Mouse (Mus musculus): Measurements from ENCODE around the gene Tekt2. TPM values are rescaled to one million over a fixed set of nuclear protein-coding genes. Genes with fewer than 3 reads are reported as not detected.

The Tekt2 gene
- polyA plus RNA-seq, 1 experiment, result 0.58 TPM

GRCm38 (mm10) chr4:126277906-126278564 is 47.5 kb downstream of the Tekt2 start:
- WGBS, result 14% methylated on average over 13 of the region's 13 CpGs
- DNase-seq (ENCODE audit: low read depth, low spot score), result no peak

DNA sequence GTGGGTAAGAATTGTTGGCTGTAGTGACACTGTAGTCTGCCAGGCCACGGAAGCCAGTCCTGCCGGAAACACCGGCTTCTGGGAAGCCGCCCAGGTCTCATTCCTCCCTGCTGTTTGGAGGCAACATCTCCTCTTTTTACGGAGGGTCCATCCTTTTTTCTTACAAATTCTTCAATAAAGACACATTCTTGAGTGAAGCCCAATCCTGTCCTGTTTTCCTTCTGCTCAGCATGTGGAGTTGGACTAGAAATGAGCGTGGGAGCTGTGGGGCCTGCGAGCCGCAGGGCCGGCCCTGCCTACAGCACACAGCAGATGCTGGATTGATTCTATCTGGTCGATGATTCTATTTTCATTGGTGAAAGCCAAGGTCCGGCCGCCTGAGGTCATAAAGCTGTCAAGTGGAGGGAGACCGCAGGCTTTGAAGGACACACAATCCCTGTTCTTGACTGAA is 49.8 kb downstream of the Tekt2 start:
- 77% methylated on average over 13 of the region's 13 CpGs for WGBS
- DNase-seq (ENCODE audit: low read depth, low spot score), result no peak

DNA sequence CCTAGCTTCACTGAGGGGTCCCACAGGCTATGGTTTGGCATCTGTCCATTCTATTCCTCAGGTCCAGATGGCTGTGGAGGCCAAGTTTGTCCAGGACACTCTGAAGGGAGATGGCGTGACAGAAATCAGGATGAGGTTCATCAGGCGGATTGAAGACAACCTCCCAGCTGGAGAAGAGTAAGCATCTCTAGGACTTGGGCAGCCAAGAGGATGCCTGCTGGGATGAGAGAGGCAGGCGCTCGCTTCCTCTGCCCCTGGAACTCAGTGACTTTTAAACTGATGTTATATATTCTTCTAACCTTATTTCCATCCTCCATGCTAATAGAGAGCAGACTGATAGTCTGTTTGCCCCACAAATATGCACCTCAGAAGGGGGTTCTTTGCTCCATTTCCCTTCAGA is 50.4 kb downstream of the Tekt2 start:
- DNase-seq (ENCODE audit: low read depth, low spot score), result no peak
- WGBS, result 93% methylated on average over 4 of the region's 4 CpGs

GRCm38 (mm10) chr4:126273753-126274152 is 51.7 kb downstream of the Tekt2 start:
- WGBS, result 88% methylated on average over 13 of the region's 13 CpGs
- DNase-seq (ENCODE audit: low read depth, low spot score), result no peak

Other genes starting within 250 kb of the Tekt2 start
- gene Lsm10, start 229.1 kb downstream of the Tekt2 start, polyA plus RNA-seq (2012; rRNA removed), result 30.7 and 31.3 TPM in 2 replicates
- gene Stk40, start 221.7 kb downstream of the Tekt2 start, polyA plus RNA-seq (2012; rRNA removed), result 24.4 and 24.6 TPM in 2 replicates
- gene Eva1b, start 177.9 kb downstream of the Tekt2 start, polyA plus RNA-seq (2012; rRNA removed), result 21.2 and 24.3 TPM in 2 replicates
- gene Sh3d21, start 162.2 kb downstream of the Tekt2 start, polyA plus RNA-seq (2012; rRNA removed), result 2.4 and 5.0 TPM in 2 replicates
- 35.4 and 48.1 TPM in 2 replicates for gene Thrap3, start 122.9 kb downstream of the Tekt2 start, polyA plus RNA-seq (2012; rRNA removed)
- gene Map7d1, start 69.3 kb downstream of the Tekt2 start, polyA plus RNA-seq (2012; rRNA removed), result 26.5 and 28.4 TPM in 2 replicates
- gene Trappc3, start 63.4 kb downstream of the Tekt2 start, polyA plus RNA-seq (2012; rRNA removed), result 42.3 and 44.3 TPM in 2 replicates
- 1.9 and 2.3 TPM in 2 replicates for gene Col8a2, start 38.9 kb downstream of the Tekt2 start, polyA plus RNA-seq (2012; rRNA removed)
- 24.7 and 27.9 TPM in 2 replicates for gene Adprhl2, start 4.0 kb downstream of the Tekt2 start, polyA plus RNA-seq (2012; rRNA removed)
- gene Ago3, start 103.9 kb upstream of the Tekt2 start, polyA plus RNA-seq (2012; rRNA removed), result 4.4 and 12.4 TPM in 2 replicates
- gene Ago1, start 142.9 kb upstream of the Tekt2 start, polyA plus RNA-seq (2012; rRNA removed), result 6.2 and 11.0 TPM in 2 replicates
- gene Ago4, start 207.8 kb upstream of the Tekt2 start, polyA plus RNA-seq (2012; rRNA removed), result 0.62 and 0.77 TPM in 2 replicates
- gene Clspn, start 231.2 kb upstream of the Tekt2 start, polyA plus RNA-seq (2012; rRNA removed), result 1.8 and 2.4 TPM in 2 replicates